Mouse (Mus musculus) kidney, adult 18-20 months (tissue): ENCODE measurements around the gene Cd38.
A peak's percentile ranks its signal among the peaks of the same experiment; 100 is the strongest.

Experiments
- DNase-seq: peaks from one replicate; pipeline ENCODE4 v3.0.0; 2021

Cd38 gene

GRCm38 (mm10) chr5:43868253-43868652, at the start of gene Cd38:
TSS of gene Cd38 (plus strand) at chr5:43868553.
- DNase-seq = no peak

- DNase-seq = no peak
Measured at GRCm38 (mm10) chr5:43818695-43819094, 49.7 kb upstream of the Cd38 start, which contains the start of gene Bst1. TSS of gene Bst1 (plus strand) at chr5:43818885.

GRCm38 (mm10) chr5:43820785-43821184, 47.6 kb upstream of the Cd38 start:
- no peak for DNase-seq

- no peak for DNase-seq
Measured at GRCm38 (mm10) chr5:43821538-43821937, 46.8 kb upstream of the Cd38 start, which contains the start of gene Fbxl5. TSS of gene Fbxl5 (minus strand) at chr5:43821638.

GRCm38 (mm10) chr5:43822199-43822598, 46.2 kb upstream of the Cd38 start:
- DNase-seq = no peak

GRCm38 (mm10) chr5:43822824-43823223, 45.5 kb upstream of the Cd38 start:
- DNase-seq = no peak

- DNase-seq = no peak
Measured at GRCm38 (mm10) chr5:43824580-43824979, 43.8 kb upstream of the Cd38 start.

GRCm38 (mm10) chr5:43826883-43827282, 41.5 kb upstream of the Cd38 start:
- no peak for DNase-seq

GRCm38 (mm10) chr5:43827366-43827765, 41.0 kb upstream of the Cd38 start:
- no peak for DNase-seq

GRCm38 (mm10) chr5:43836590-43836989, 31.8 kb upstream of the Cd38 start:
- DNase-seq = no peak

GRCm38 (mm10) chr5:43837372-43837771, 31.0 kb upstream of the Cd38 start:
- peak; percentile 31 for DNase-seq

- DNase-seq = no peak
Measured at GRCm38 (mm10) chr5:43841144-43842010, 27.0 kb upstream of the Cd38 start.

- DNase-seq = peak; percentile 21
Measured at GRCm38 (mm10) chr5:43842011-43842285, 26.4 kb upstream of the Cd38 start.

GRCm38 (mm10) chr5:43842576-43843155, 25.7 kb upstream of the Cd38 start:
- DNase-seq = no peak

GRCm38 (mm10) chr5:43845083-43845482, 23.3 kb upstream of the Cd38 start:
- no peak for DNase-seq

GRCm38 (mm10) chr5:43845646-43846045, 22.7 kb upstream of the Cd38 start:
- DNase-seq = no peak

- DNase-seq = no peak
Measured at GRCm38 (mm10) chr5:43846227-43846626, 22.1 kb upstream of the Cd38 start.

- DNase-seq = no peak
Measured at GRCm38 (mm10) chr5:43847555-43847954, 20.8 kb upstream of the Cd38 start.

GRCm38 (mm10) chr5:43848275-43848674, 20.1 kb upstream of the Cd38 start:
- DNase-seq = no peak

GRCm38 (mm10) chr5:43853096-43853867, 15.1 kb upstream of the Cd38 start:
- DNase-seq = no peak

- DNase-seq = no peak
Measured at GRCm38 (mm10) chr5:43853868-43854488, 14.4 kb upstream of the Cd38 start.

- DNase-seq = no peak
Measured at GRCm38 (mm10) chr5:43855769-43856168, 12.6 kb upstream of the Cd38 start.

GRCm38 (mm10) chr5:43859663-43860062, 8.7 kb upstream of the Cd38 start:
- DNase-seq = no peak
